Mouse (Mus musculus) adrenal gland, adult 18-20 months (tissue): ENCODE measurements around the gene Ahnak. TPM values are rescaled to one million over a fixed set of nuclear protein-coding genes. Genes with fewer than 3 reads are reported as not detected.
"Not testable (repeated sequence)": the region's sequence is repeated elsewhere in the genome, so short reads cannot be mapped to it uniquely, and the experiment has no call there.

Experiments used
- DNase-seq, 2 experiments: peaks; one replicate each; pipeline ENCODE4 v3.0.0; 2021 to 2022; ENCODE audit warnings: low spot score in 2 of 2
- total RNA-seq, 2 experiments: library from RNA; stranded (reverse); gene quantifications; 1 replicate in 1 of 2; 2 replicates in 1 of 2; pipeline ENCODE4 v1.2.3; 2021

Gene Ahnak
- total RNA-seq, 2 experiments from 2014 or later = 88.9 to 162 TPM

GRCm38 (mm10) chr19:8992769-8993624 lies 3.9 kb downstream of the Ahnak start:
- DNase-seq = peak; percentile 79 to 84

- no peak for DNase-seq
Measured at GRCm38 (mm10) chr19:8993625-8993912, 4.5 kb downstream of the Ahnak start.

GRCm38 (mm10) chr19:8994813-8995607 lies 5.9 kb downstream of the Ahnak start:
- DNase-seq = no peak

GRCm38 (mm10) chr19:8996601-8997000 lies 7.5 kb downstream of the Ahnak start:
- no peak for DNase-seq

DNA sequence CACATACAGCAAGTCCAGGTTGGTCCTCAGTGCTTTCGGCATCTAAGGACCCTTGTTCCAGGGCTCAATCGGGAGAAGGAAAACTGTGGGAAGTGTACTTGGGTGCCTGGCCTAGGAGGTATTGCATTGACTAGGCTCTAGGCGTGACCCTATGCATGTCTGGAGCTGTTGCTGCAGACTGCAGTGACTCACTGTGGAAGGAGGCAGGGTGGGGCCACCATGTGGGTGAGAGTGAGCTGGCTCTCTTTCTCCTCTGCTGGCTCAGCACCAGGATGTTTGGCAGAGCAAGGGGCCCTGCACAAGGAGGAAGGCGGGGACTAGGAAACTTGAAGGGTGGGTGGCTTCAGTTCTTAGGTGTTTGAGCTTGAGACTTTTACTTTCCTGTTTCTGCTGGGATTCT lies 8.5 kb downstream of the Ahnak start:
- DNase-seq = peak; percentile 59 to 76

GRCm38 (mm10) chr19:8998546-8998945 lies 9.5 kb downstream of the Ahnak start:
- DNase-seq = no peak

GRCm38 (mm10) chr19:8999223-8999622 lies 10.1 kb downstream of the Ahnak start:
- no peak for DNase-seq

DNA sequence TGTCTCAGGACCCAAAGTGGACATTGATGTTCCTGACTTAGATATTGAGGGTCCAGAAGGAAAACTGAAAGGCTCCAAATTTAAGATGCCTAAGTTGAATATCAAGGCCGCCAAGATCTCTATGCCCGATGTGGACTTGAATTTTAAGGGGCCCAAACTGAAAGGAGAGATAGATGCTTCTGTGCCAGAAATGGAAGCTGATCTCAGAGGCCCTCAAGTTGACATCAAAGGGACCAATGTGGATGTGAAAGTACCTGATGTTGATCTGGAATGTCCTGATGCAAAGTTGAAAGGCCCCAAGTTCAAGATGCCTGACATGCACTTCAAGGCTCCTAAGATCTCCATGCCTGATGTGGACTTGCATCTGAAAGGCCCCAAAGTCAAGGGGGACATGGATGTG lies 17.8 kb downstream of the Ahnak start:
- not testable (repeated sequence) for DNase-seq

DNA sequence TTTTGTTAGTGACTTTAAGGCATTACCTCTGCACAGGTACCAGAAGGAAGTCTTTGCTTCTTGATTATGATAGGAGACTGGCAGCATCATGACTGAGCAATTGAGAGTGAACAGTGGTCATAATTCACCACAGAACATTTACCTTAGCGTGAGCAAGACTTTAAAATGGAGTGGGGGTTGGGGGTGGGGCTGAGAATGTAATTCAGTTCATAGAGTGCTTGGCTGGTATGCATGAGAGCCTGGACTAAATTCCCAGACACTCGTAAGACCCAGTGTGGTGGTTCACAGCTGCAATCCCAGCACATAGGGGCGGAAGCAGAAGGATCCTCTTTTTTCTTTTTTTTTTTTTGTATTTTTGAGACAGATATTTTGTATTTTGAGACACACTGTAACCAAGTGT lies 30.2 kb downstream of the Ahnak start:
- no peak for DNase-seq

GRCm38 (mm10) chr19:9023021-9023778 lies 34.1 kb downstream of the Ahnak start:
- DNase-seq = peak; percentile 31 to 49

DNA sequence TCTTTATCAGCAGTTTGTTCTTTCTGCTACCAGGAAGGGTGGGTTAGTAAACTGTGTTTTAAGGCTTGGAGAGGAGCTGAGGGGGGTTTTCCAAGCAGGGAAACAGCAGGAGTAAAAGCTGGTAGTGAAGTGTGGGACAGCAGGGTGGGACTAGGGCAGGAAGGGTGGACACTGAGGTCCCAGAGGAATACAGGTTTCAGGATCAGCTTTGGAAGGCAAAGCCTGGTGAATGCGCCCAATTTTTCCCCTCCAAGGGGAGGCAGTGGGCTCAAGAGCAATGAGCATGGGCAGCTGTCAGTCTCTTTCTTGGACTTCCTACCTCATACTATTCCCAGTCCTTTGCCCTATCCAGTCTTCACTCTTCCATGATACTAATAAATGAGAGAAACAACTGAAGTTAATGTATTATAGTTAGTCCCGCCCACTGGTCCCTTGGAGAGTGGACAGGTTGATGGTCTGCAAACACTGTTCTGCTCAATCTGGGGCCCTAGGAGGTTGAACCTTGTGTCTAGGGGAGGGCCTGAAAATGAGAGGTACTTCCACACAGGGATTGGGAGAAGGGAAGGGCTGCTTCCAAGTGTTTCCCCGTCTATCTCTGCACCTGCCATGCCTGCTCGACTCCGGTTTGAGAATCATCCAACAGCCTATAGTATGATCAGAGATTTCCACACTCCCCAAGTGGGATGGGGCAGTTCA lies 36.6 kb downstream of the Ahnak start:
- DNase-seq = no peak

DNA sequence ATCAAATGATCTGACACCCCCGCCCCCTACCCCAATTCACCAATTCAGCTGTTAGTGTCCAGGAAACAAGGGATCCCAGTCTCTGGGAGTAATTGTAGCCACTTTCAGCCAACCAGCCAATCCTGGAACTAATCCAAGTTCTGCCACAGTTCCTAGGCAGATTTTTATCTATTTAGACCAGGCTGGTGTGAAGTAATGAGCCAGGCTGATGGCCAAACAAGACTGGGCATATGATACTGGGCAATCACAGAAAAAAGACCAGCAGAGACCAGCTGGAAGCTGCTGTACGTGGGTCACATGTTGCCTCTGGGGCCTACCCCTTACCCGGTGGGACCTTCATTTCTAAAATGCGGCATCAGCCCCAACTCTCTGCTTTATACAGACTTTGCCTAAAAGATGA lies 37.5 kb downstream of the Ahnak start:
- no peak for DNase-seq

- no peak for DNase-seq
Measured at GRCm38 (mm10) chr19:9027795-9028194, 38.7 kb downstream of the Ahnak start.

- no peak for DNase-seq
Measured at GRCm38 (mm10) chr19:9028375-9028774, 39.3 kb downstream of the Ahnak start.

- no peak for DNase-seq
Measured at GRCm38 (mm10) chr19:9029640-9030262, 40.7 kb downstream of the Ahnak start.

GRCm38 (mm10) chr19:9032502-9033129 lies 43.5 kb downstream of the Ahnak start:
- DNase-seq = no peak

DNA sequence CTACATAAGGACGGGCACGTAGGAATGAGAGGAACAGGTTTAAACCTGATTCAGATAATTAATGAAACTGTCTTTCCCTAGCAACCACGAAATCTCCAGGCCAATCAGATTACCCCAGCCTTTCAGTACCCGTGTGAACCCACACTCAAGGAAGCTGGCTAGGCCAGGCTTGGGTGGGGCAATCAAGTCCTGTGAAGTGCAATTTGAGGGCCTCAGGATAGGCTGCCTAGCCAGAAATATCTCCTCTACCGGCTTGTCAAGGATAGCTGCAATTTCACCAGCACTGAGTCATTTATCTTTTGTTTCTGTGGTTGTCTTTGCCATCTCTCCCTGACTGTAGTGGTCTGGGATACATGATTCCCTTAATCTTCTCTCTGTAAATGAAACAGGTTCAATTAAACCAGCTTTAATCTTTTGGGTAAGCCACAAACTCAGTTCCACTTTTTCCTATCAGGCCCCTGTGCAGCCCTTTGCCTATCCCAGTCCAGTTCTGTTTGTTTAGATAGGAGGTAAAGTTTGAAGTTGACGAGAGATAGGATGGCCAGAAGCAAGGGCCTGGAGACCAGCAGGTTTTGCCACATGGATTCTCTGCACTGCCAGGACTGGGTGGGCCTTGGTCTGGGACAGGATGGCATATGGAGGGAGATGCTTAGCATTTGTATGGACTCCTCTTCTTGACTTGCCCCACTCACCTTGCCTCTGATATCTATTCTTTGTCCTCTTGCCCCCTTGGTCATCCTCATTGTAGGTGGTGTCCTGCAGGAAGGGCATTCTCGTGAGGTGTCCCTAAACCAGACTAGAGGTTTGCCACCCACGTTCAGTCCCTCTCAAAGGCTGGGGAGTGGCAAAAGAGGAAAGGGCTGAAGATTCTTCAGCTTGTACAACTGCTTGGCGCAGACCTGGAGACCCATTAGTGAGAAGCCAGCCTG lies 44.6 kb downstream of the Ahnak start:
- no peak for DNase-seq

DNA sequence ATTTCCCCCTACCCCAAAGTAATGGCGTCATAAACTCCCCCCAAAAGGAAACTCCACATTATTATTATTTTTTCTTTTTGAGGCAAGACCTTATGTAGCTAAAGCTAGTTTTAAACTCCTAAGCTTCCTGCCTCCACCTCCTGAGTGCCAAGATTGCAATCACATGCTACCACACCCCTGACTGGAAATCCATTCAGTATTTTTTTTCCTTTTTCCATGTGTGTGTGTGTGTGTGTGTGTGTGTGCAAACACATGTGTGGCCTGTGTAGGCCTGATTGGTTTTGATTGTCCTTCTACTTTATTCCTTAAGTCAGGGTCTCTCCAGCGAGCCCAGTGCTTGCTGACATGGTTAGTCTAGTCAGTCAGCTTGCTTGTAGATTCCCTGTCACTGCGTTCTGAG lies 45.4 kb downstream of the Ahnak start:
- no peak for DNase-seq

DNA sequence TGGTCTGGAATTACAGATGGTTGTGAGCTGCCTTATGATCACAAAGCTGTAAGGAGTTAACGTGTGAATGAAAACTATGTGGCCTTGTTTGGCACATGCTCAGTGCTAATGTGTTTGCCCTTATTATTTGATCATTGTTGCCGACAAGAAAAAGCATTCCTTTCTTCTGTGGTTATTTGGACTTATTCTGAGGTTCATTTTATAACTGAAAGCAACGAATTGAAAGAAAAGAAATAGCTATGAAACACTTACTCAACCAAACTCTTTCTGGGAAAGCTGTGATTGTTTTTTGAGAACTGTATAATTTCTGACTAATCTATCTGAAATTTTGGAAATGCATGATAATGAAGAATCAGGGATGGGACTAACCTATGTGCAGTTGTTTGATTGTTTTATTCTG lies 46.0 kb downstream of the Ahnak start:
- no peak for DNase-seq
